Mouse (Mus musculus) heart, postnatal 14 days (tissue): Measurements from ENCODE around the gene Ralgapb. TPM values are rescaled to one million over a fixed set of nuclear protein-coding genes. Genes with fewer than 3 reads are reported as not detected.
A peak's percentile ranks its signal among the peaks of the same experiment; 100 is the strongest.
"Not testable (repeated sequence)": the region's sequence is repeated elsewhere in the genome, so short reads cannot be mapped to it uniquely, and the experiment has no call there.

Source experiments
- DNase-seq, 2 experiments: peaks; one replicate each; pipeline ENCODE4 v3.0.0; 2021 to 2022
- intact Hi-C: fragments of 180-260 bp; cut with DNase I; formaldehyde crosslinking; loops from one replicate; pipeline ENCODE4 v1.15.1; 2025
- total RNA-seq, 2 experiments: library from RNA; stranded (reverse); gene quantifications; 2 replicates each; pipeline ENCODE4 v1.2.3; 2021

Ralgapb gene
- total RNA-seq, 2 experiments from 2014 or later, result 33.5 TPM

DNA sequence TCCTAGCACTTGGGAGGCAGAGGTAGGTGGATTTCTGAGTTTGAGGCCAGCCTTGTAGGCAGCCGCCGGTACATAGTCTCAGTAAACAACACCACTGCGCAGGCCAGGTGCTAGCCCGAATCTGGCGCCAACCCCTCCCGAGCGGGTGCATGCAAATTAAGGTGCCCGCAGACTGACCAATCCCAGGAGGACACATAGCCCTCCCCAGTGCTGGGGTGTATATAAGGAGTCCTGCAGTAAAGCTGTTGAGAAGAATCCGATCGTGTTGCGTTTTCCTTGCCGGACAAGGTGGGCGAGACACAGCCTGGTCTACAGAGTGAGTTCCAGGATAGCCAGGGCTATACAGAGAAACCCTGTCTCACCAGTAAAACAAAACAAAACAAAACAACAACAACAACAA is 12.5 kb upstream of the Ralgapb start:
- intact Hi-C loops, DNase-seq: not testable (repeated sequence)

- intact Hi-C loops, result no loop called here
- no peak for DNase-seq
These were observed 6.7 kb upstream of the Ralgapb start for GRCm38 (mm10) chr2:158402915-158403314.

GRCm38 (mm10) chr2:158408997-158409594 is 552 bp upstream of the Ralgapb start:
- intact Hi-C loops, result no loop called here
- no peak for DNase-seq

- intact Hi-C loops, result no loop called here
- DNase-seq, result peak; percentile 37 to 41
These were observed 670 bp downstream of the Ralgapb start for GRCm38 (mm10) chr2:158410022-158411014.

DNA sequence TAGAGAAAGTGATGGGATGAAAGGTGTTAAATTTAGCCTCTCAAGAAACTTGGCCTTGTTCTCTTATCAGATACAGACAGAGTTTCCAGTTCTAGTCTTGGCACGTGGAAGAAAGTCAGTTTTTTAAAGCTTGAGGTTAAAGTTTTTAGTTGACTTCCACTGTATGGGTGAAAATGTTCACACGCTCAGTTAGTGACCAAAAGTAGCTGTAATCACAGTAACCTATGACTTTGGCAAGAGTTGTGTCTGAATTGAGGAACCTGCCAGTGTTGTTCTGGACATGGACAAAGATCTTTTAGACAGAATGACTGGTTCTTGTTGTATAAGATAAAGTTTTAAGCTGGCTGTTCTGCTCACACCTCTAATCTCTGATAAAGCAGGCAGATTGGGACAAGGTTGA is 3.6 kb downstream of the Ralgapb start:
- intact Hi-C loops, result no loop called here
- DNase-seq, result no peak

DNA sequence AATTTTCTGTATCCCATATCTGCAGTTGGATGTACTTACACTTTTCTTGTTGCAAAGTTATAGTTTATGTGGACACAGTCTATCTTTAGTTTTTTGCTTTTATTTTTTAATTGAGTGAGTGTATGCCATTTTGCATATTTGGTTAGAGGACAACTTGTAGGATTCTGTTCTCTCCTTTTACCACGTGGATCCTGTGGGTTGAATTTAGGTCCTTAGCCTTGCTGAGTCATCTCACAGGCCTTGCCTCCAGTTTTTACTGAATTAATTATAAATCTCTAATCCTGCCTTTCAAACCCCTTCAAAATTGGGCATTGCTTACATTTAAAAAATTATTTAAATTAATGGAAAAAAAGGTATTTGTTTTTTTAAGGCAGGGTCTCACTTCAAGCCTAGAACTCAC is 6.2 kb downstream of the Ralgapb start:
- no peak for DNase-seq
- intact Hi-C loops, result no loop called here

- intact Hi-C loops, result no loop called here
These were observed 9.0 kb downstream of the Ralgapb start for GRCm38 (mm10) chr2:158418663-158419062.

DNA sequence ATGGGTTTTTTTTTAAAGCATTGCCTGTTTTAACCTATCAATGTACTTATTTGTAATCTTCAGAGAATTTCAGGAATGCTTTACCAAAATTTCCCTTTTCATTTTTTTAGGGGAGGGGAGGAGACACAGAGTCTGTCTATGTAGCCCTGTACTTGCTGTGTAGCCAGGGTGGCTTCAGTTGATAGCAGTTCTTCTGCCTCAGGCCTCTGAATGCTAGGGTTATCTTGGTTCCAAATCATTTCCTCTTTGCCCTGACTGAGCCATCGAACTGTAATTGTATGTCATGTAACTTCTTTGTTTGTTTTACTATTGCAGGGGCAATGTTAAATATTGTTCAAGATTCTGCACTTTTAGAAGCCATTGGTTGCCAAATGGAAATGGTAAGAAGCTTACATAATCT is 36.2 kb downstream of the Ralgapb start:
- DNase-seq, result no peak
- intact Hi-C loops, result no loop called here

More at GRCm38 (mm10) chr2:158418663-158419062, 9.0 kb downstream of the Ralgapb start:
- no peak for DNase-seq

DNA sequence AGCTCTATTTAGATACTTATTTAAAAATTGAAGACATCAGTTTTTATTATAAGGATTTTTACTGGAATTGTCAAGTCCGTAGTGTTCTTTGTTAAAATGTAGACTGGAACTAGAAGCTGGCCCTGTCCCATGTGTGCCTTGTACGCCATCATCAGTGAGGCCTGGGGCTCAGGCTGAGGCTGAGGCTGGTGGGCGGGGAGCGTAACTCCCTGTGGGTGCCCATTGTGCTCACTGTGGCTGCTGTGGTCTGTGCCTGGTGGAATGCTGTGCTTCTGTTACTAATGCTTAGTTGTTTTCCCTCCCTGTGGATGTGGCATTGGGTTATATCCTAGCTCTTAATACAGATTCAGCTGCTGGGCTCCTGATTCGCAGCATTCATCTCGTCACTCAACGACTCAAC is 40.2 kb downstream of the Ralgapb start:
- intact Hi-C loops, result no loop called here

DNA sequence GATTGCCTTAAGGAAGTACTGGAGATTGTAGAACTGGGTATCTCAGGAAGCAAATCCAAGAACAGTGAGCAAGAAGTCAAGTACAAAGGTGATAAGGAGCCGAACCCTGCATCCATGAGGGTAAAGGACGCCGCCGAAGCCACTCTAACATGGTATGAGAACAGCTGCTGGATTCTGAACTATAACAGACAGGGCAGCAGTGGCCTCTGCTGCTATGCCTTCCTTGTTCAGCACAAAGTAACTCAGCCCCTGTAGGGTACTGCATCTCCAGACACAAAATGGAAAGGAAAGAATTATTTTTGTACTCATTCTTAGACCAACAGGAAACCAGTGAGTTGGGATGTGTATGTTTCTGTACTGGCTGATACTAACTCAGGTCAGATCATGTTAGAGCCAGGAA is 46.8 kb downstream of the Ralgapb start:
- no peak for DNase-seq
- intact Hi-C loops, result no loop called here

More for the DNA sequence above, 40.2 kb downstream of the Ralgapb start:
- no peak for DNase-seq

- DNase-seq, result no peak
- intact Hi-C loops, result no loop called here
These were observed 48.0 kb downstream of the Ralgapb start for GRCm38 (mm10) chr2:158457610-158458009.

GRCm38 (mm10) chr2:158462450-158462849 is 52.8 kb downstream of the Ralgapb start:
- DNase-seq, result no peak
- intact Hi-C loops, result no loop called here

- DNase-seq, result no peak
- intact Hi-C loops, result no loop called here
These were observed 64.5 kb downstream of the Ralgapb start for GRCm38 (mm10) chr2:158474159-158474558.

GRCm38 (mm10) chr2:158477640-158478039 is 68.0 kb downstream of the Ralgapb start:
- no peak for DNase-seq
- intact Hi-C loops, result no loop called here

- intact Hi-C loops, result no loop called here
These were observed 88.8 kb downstream of the Ralgapb start for GRCm38 (mm10) chr2:158498457-158498856.

DNA sequence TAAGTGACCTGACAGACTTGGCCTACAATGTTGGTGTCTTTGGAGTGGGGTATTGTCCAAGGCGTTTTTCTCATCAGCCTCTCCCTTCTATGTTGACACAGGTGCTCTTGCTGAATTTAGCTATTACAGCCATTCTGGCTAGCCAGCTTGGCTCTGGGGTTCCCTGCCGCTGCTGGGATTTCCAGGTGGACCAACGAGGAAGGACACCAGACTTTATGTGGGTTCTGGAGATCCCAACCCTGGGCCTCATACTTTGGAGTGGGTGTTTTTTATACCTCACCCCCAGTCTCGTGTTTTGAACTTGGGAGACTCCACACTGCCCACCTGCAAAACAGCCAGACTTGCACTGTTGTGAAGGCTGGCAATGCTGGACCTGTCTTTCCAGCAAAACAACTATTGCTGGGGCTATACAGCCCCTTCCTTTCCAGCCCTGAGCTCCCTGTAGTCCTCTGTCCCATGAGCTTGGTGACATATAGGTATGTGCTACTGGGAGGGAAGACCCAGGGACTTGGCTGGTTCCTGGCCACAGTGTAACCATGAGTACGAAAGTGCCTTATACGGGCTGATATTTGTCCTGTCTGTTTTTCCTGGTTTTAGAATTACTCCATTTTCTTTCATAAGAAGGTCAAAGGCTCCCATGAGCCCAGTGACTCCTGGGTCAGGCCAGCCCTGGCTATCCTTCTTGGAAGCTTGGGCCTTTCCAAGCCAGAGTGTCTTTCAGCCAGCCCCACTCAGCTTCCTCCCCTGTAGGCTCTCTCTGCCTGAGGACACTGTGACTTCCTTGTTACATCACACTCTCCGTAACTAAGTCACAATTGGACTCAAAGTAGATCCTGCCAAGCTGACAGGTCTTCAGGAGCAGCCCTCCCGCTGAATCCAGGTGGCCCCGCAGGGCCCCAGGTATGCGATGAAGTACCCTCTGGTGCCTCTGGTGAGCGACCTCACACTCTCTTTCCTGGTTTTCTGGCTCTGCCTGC is 92.5 kb downstream of the Ralgapb start, which contains the start of gene Adig:
TSS of gene Adig (plus strand) at position 777 of the 977 bp plus-strand sequence.
- no peak for DNase-seq
- intact Hi-C loops, result no loop called here

More at GRCm38 (mm10) chr2:158498457-158498856, 88.8 kb downstream of the Ralgapb start:
- no peak for DNase-seq

DNA sequence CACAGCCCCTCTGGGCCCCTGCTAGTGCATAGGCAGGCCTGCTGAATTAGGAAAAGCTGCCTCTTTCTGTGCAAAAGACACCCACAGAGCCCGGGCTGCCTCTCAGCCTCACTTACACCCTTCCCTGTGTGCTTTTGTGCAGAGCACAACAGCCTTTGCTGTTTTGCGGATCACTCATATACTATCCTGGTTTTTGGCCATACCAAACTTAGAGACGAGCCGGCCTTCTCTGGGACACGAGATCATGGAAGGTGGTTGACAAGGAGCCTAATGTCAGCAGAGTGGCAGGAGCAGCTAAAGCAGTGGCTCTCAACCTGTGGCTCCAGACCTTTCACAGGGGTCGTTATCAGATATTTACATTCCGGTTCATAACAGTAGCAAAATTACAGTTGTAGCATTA is 93.6 kb downstream of the Ralgapb start:
- DNase-seq, result no peak

GRCm38 (mm10) chr2:158503671-158504070 is 94.0 kb downstream of the Ralgapb start:
- intact Hi-C loops, result no loop called here
- peak in 1 of 2 experiments; percentile 20 for DNase-seq

More for the DNA sequence above, 93.6 kb downstream of the Ralgapb start:
- intact Hi-C loops, result no loop called here

DNA sequence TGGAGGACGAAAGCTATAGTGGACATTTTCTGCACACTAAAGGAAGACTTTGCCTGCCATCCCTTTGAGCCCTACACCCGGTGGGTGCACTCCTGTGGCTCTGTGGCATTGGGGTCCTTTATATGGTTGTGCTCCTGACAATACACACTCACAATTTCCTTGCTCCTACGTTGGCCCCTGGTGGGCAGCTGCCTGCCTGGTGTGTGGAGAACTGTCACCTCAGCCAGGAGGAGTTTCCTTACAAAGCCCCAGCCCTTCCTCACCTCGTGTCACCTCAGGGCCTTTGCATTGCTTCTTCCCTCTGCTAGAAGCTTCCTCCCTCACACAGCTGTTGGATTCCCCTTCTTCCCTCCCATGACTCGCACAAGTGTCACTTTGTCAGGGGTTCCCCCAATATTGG is 96.8 kb downstream of the Ralgapb start:
- DNase-seq, result no peak
- intact Hi-C loops, result no loop called here

DNA sequence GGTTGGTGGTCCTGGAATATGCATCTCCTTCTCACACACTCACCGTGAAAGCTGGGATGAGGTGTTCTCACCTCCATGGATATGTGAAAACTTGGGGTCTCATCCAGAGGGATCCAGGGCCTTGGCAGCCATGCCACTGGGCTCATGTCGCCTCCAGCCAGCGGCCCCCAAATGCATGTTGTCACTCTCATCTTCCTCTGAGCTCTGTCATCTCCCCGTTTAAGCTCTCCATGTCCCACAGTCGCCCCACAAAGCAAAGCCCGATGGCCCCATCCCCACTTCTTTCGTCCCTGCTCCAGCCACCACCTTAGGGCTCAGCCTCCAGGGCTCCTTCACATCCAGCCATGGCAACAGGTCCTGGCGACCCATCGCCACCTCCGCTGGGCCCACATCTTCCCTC is 97.4 kb downstream of the Ralgapb start:
- intact Hi-C loops, result no loop called here

More for the DNA sequence above, 97.4 kb downstream of the Ralgapb start:
- no peak for DNase-seq
